22 mouse cellular contexts compared by ENCODE assay signal in the genomic region with DNA sequence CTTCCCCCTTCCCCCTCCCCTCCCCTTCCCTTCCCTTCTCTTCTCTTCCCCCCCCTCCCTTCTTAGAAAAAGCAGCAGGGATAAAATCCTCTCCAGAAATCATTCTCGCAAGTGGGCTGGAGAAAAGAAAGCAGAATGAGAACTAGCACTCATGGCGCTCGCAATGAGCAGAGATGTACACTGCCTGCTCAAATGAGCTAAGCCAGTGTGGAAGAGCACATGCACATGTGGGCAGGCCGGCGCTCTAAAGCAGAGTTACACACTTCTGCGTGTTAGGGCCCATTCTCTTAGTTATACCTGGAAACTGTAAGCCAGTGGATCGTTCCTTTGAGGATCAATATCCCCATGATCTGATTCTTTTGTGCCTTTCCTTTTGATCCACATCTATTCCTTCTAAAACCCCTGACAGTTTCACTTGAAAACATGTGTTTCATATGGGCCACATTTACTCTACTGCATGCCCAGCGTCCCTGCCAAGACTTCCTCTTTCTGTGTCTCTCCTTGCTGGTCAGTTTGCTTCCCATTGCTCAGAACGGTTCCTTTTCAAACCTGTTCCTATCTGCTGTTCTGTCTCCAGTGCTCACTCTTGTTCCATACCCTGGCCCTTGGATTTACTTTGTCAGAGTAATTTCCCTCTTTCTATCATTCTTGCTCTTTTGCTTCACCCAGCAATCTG.
DNase-seq lines count a peak whose midpoint lies in the region; ATAC-seq lines count a peak whose summit lies in the region.
"Had no signal": no experiment of that assay in that cellular context is flagged by ENCODE, and none has a peak within 500 bp of the region (broad histone marks: within the 10 kb centered on the region; RNA-seq: fewer than 3 reads in every experiment).

No protein-coding gene starts in this region.

- H3K27ac ChIP-seq in heart, embryonic 12.5 days (ENCODE audit: poor library complexity, severe bottlenecking): no peak overlapping the region
- H3K27ac ChIP-seq: embryonic facial prominence, embryonic 12.5 days; embryonic facial prominence, embryonic 15.5 days; gastrocnemius, adult 2 months; heart, adult 2 months; heart, embryonic 10.5 days; hindbrain, embryonic 14.5 days had no signal

- no peaks in the 10 kb centered on the region for H3K9me3 ChIP-seq in heart, embryonic 12.5 days (replicated peaks)
- H3K9me3 ChIP-seq: embryonic facial prominence, embryonic 12.5 days; embryonic facial prominence, embryonic 15.5 days; heart, embryonic 10.5 days had no signal

- H3K4me3 ChIP-seq in heart, embryonic 12.5 days: no peak overlapping the region
- H3K4me3 ChIP-seq: embryonic facial prominence, embryonic 12.5 days; embryonic facial prominence, embryonic 15.5 days; gastrocnemius, adult 2 months; heart, adult 2 months; heart, embryonic 10.5 days had no signal

- no peaks in the 10 kb centered on the region for H3K27me3 ChIP-seq in heart, embryonic 12.5 days (replicated peaks)
- H3K27me3 ChIP-seq: embryonic facial prominence, embryonic 12.5 days; embryonic facial prominence, embryonic 15.5 days; Patski had no signal

- DNase-seq in 416B (ENCODE audit: low read depth): peak; percentile 11
- DNase-seq in MEL-GATA-1-ER (ENCODE audit: extremely low read depth, low read depth): peak; percentile 6
- DNase-seq in heart, postnatal 36 days: no peak
- no peak for DNase-seq in retina, embryonic 14.5 days (ENCODE audit: low spot score)
- DNase-seq: adrenal gland, postnatal 10 days; adrenal gland, postnatal 36 days; cerebellum, adult 18-20 months; cerebellum, adult 9-10 months; cerebellum, postnatal 14 days; forebrain, postnatal 0 days; gastrocnemius, adult 2 months; gastrocnemius, postnatal 14 days; heart, adult 2 months had no signal

- H3K36me3 ChIP-seq in heart, embryonic 12.5 days: no peaks in the 10 kb centered on the region
- H3K36me3 ChIP-seq: embryonic facial prominence, embryonic 12.5 days; embryonic facial prominence, embryonic 15.5 days; heart, embryonic 10.5 days had no signal

- 79% methylated on average over 9 of the region's 9 CpGs for WGBS in heart, embryonic 12.5 days

- H3K9ac ChIP-seq in heart, embryonic 12.5 days: no peak overlapping the region
- H3K9ac ChIP-seq: embryonic facial prominence, embryonic 12.5 days; embryonic facial prominence, embryonic 15.5 days; forebrain, postnatal 0 days; hindbrain, embryonic 14.5 days had no signal

- intact Hi-C loops in heart, postnatal 36 days (cut with DNase I): no loop called here

- H3K4me2 ChIP-seq in heart, embryonic 12.5 days: no peak overlapping the region
- H3K4me2 ChIP-seq: embryonic facial prominence, embryonic 12.5 days; embryonic facial prominence, embryonic 15.5 days; hindbrain, embryonic 14.5 days had no signal

- no peaks in the 10 kb centered on the region for H3K4me1 ChIP-seq in heart, embryonic 12.5 days (replicated peaks)
- H3K4me1 ChIP-seq: embryonic facial prominence, embryonic 12.5 days; embryonic facial prominence, embryonic 15.5 days; heart, embryonic 10.5 days had no signal

- peak; percentile 60 to 67; a peak in 3 of 4 replicates for ATAC-seq in hematopoietic stem cell, adult 5-6 weeks (replicated peaks in 1 of 2; ENCODE audit: insufficient read depth in 1 of 2, low FRiP score in 2 of 2, low TSS enrichment in 1 of 2, low read depth in 1 of 2, poor library complexity in 2 of 2, severe bottlenecking in 2 of 2)
- no peak for ATAC-seq in heart, embryonic 12.5 days (ENCODE audit: insufficient number of reproducible peaks, low FRiP score)
- ATAC-seq: forebrain, embryonic 14.5 days; forebrain, postnatal 0 days; intestine, postnatal 0 days; Patski had no signal

Comparison
In these comparisons a context has a peak if more than half of its experiments do, and no peak if none do; other contexts are left out.
1. DNase-seq: peak in 416B (single experiment) and MEL-GATA-1-ER (single experiment); none in heart, postnatal 36 days (0 of 2) and retina, embryonic 14.5 days (single experiment).